Comparison of ENCODE assay signal across 8 mouse cellular contexts in the genomic region with DNA sequence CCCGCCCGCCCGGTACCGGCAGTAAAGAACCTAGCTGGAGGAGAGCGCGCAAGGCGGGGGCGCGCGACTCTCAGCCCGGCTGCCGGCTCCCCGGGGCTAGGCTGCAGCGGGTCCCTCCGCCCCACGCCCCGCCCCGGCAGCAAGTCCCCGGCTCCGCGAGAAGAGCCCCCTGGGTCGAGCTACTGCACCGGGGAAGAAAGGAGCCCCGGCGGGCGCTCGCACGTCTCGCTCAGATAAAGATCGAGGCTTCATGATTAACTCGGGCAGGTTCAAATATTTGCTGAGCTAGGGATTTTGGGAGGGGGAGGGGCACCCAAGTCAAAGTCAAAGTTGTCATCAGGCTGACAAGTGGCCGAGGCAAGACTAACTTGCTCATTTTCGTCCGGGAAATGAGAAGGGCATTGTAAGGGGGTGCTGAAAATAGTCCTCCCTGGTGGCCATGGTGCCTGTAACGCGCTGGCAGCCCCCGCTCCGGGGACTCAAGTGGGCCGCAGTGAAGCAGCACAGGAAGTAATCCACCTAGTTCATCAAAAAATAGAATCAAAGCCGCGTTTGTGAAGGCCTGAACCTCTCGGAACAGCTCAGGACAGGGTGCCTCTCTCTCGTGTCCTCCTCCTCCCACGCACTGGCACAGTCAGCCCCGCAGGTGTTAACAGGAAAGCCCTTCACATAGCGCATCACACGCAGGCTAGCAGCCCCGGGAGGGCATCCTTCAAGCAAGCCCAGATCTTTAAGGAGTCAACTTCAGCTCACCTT.
DNase-seq lines count a peak whose midpoint lies in the region; ATAC-seq and TF ChIP-seq lines count a peak whose summit lies in the region.

No protein-coding gene starts in this region.

- peak; percentile 75 for DNase-seq in gastrocnemius, adult 2 months
- DNase-seq in gastrocnemius, adult 18-20 months (ENCODE audit: low spot score): no peak
- DNase-seq in embryo, embryonic 11 days: peak; percentile 75
- peak; percentile 76 for DNase-seq in kidney, postnatal 0 days (ENCODE audit: low spot score)
- peak; percentile 41 to 58 (median 52) for DNase-seq in liver, embryonic 14.5 days (ENCODE audit: low read depth in 3 of 3, low spot score in 3 of 3)
- DNase-seq in stomach, postnatal 0 days (ENCODE audit: low spot score): peak; percentile 65

- peak; percentile 48; the same call in 1 of the 2 replicates for ATAC-seq in heart, embryonic 13.5 days (ENCODE audit: extremely low read depth, insufficient number of reproducible peaks, low FRiP score, low TSS enrichment)
- peak; percentile 68 for ATAC-seq in kidney, postnatal 0 days (replicated peaks; ENCODE audit: low FRiP score, low read depth)
- ATAC-seq in liver, embryonic 14.5 days (ENCODE audit: insufficient read depth): peak; percentile 52
- peak; percentile 61 for ATAC-seq in neural tube, embryonic 12.5 days (ENCODE audit: low FRiP score, low read depth)
- ATAC-seq in stomach, postnatal 0 days (ENCODE audit: low FRiP score, low TSS enrichment): peak; percentile 24

- H3K9me3 ChIP-seq in heart, embryonic 13.5 days: no peaks in the 10 kb centered on the region
- no peaks in the 10 kb centered on the region for H3K9me3 ChIP-seq in kidney, postnatal 0 days (replicated peaks; ENCODE audit: low read length)
- H3K9me3 ChIP-seq in liver, embryonic 14.5 days (ENCODE audit: control insufficient read depth, low read length): no peaks in the 10 kb centered on the region
- no peaks in the 10 kb centered on the region for H3K9me3 ChIP-seq in neural tube, embryonic 12.5 days
- H3K9me3 ChIP-seq in stomach, postnatal 0 days (ENCODE audit: control insufficient read depth, low read length): no peaks in the 10 kb centered on the region

- no peak for TF ChIP-seq EP300 in liver, embryonic 14.5 days (IDR thresholded peaks at IDR 0.05; ENCODE audit: low read depth)
- TF ChIP-seq EP300 in stomach, postnatal 0 days (optimal IDR thresholded peaks at IDR 0.05): no peak

- peak overlapping the region; percentile 81 for H3K4me2 ChIP-seq in heart, embryonic 13.5 days
- peak overlapping the region; percentile 76 for H3K4me2 ChIP-seq in kidney, postnatal 0 days (ENCODE audit: low read length)
- peak overlapping the region; percentile 92 for H3K4me2 ChIP-seq in liver, embryonic 14.5 days (ENCODE audit: low read depth)
- H3K4me2 ChIP-seq in neural tube, embryonic 12.5 days (replicated peaks): peak overlapping the region; percentile 73
- H3K4me2 ChIP-seq in stomach, postnatal 0 days (replicated peaks; ENCODE audit: low read depth): peak overlapping the region; percentile 86

- H3K36me3 ChIP-seq in heart, embryonic 13.5 days: peaks cover 11% of the 10 kb centered on the region
- H3K36me3 ChIP-seq in kidney, postnatal 0 days (ENCODE audit: insufficient read depth, low read length): no peaks in the 10 kb centered on the region
- H3K36me3 ChIP-seq in liver, embryonic 14.5 days (replicated peaks; ENCODE audit: control insufficient read depth, insufficient read depth, low read depth): peaks cover 5% of the 10 kb centered on the region
- peaks cover under 1% of the 10 kb centered on the region; the same call in 1 of the 2 replicates for H3K36me3 ChIP-seq in neural tube, embryonic 12.5 days
- peaks cover 7% of the 10 kb centered on the region; the same call in 1 of the 2 replicates for H3K36me3 ChIP-seq in stomach, postnatal 0 days (ENCODE audit: control insufficient read depth, insufficient read depth, low read length)

- WGBS in heart, embryonic 13.5 days: 1% methylated on average over 48 of the region's 48 CpGs
- WGBS in kidney, postnatal 0 days: 1% methylated on average over 48 of the region's 48 CpGs
- WGBS in liver, embryonic 14.5 days (ENCODE audit: insufficient replicate concordance): 3% methylated on average over 48 of the region's 48 CpGs
- 1% methylated on average over 48 of the region's 48 CpGs for WGBS in neural tube, embryonic 12.5 days
- WGBS in stomach, postnatal 0 days: 4% methylated on average over 48 of the region's 48 CpGs

- H3K27me3 ChIP-seq in heart, embryonic 13.5 days (replicated peaks): no peaks in the 10 kb centered on the region
- H3K27me3 ChIP-seq in kidney, postnatal 0 days (ENCODE audit: insufficient read depth, low read length): no peaks in the 10 kb centered on the region
- no peaks in the 10 kb centered on the region for H3K27me3 ChIP-seq in liver, embryonic 14.5 days (ENCODE audit: control insufficient read depth, insufficient read depth, low read length)
- no peaks in the 10 kb centered on the region for H3K27me3 ChIP-seq in neural tube, embryonic 12.5 days (replicated peaks)
- H3K27me3 ChIP-seq in stomach, postnatal 0 days (ENCODE audit: control insufficient read depth, insufficient read depth, low read length): no peaks in the 10 kb centered on the region

- peak overlapping the region; percentile 83 for H3K9ac ChIP-seq in heart, embryonic 13.5 days
- peak overlapping the region; percentile 69 for H3K9ac ChIP-seq in kidney, postnatal 0 days (ENCODE audit: low read depth, low read length)
- peak overlapping the region; percentile 93 for H3K9ac ChIP-seq in liver, embryonic 14.5 days (replicated peaks)
- H3K9ac ChIP-seq in neural tube, embryonic 12.5 days: peak overlapping the region; percentile 74
- peak overlapping the region; percentile 76 for H3K9ac ChIP-seq in stomach, postnatal 0 days (ENCODE audit: low read length)

- H3K27ac ChIP-seq in gastrocnemius, adult 2 months: peak overlapping the region; percentile 83
- peak overlapping the region; percentile 77 for H3K27ac ChIP-seq in heart, embryonic 13.5 days (replicated peaks)
- H3K27ac ChIP-seq in kidney, postnatal 0 days: peak overlapping the region; percentile 82
- peak overlapping the region; percentile 93 for H3K27ac ChIP-seq in liver, embryonic 14.5 days
- H3K27ac ChIP-seq in neural tube, embryonic 12.5 days: no peak overlapping the region
- peak overlapping the region; percentile 92 for H3K27ac ChIP-seq in stomach, postnatal 0 days (replicated peaks)

- no peak for TF ChIP-seq CTCF in gastrocnemius, adult 2 months (IDR thresholded peaks at IDR 0.05)
- no peak for TF ChIP-seq CTCF in kidney, postnatal 0 days (IDR thresholded peaks at IDR 0.05; ENCODE audit: low read depth)
- no peak for TF ChIP-seq CTCF in liver, embryonic 14.5 days (IDR thresholded peaks at IDR 0.05; ENCODE audit: low read depth)
- no peak for TF ChIP-seq CTCF in stomach, postnatal 0 days (IDR thresholded peaks at IDR 0.05; ENCODE audit: low read depth)

- intact Hi-C loops in gastrocnemius, adult 2 months (cut with DNase I): loop anchor here (1.0 to 10.0 kb wide), 5 partner anchors 182 to 1012 kb away; no protein-coding TSS in a partner anchor

- peak overlapping the region; percentile 87 for H3K4me3 ChIP-seq in gastrocnemius, adult 2 months
- peak overlapping the region; percentile 68 for H3K4me3 ChIP-seq in heart, embryonic 13.5 days
- peak overlapping the region; percentile 61 for H3K4me3 ChIP-seq in kidney, postnatal 0 days (replicated peaks; ENCODE audit: low read depth, low read length)
- H3K4me3 ChIP-seq in liver, embryonic 14.5 days (ENCODE audit: insufficient read depth in 1 of 2, low read depth in 2 of 2, low read length in 2 of 2): peak overlapping the region; percentile 73 to 84
- H3K4me3 ChIP-seq in neural tube, embryonic 12.5 days: peak overlapping the region; percentile 54
- peak overlapping the region; percentile 59 for H3K4me3 ChIP-seq in stomach, postnatal 0 days (ENCODE audit: low read depth, low read length)

- peaks cover 55% of the 10 kb centered on the region for H3K4me1 ChIP-seq in heart, embryonic 13.5 days
- H3K4me1 ChIP-seq in kidney, postnatal 0 days (replicated peaks; ENCODE audit: insufficient read depth, low read length): peaks cover 37% of the 10 kb centered on the region
- peaks cover 28 to 38% of the 10 kb centered on the region in 2 experiments for H3K4me1 ChIP-seq in liver, embryonic 14.5 days (replicated peaks; ENCODE audit: control insufficient read depth in 2 of 2, insufficient read depth in 2 of 2, low read length in 1 of 2)
- H3K4me1 ChIP-seq in neural tube, embryonic 12.5 days: peaks cover 41% of the 10 kb centered on the region
- H3K4me1 ChIP-seq in stomach, postnatal 0 days (replicated peaks; ENCODE audit: control insufficient read depth, insufficient read depth): 0 out of 2 replicates have a peak, but pooled peaks cover 5% of the 10 kb centered on the region
